Mouse (Mus musculus) stomach, postnatal 0 days (tissue): Measurements from ENCODE around the gene Cd96. TPM values are rescaled to one million over a fixed set of nuclear protein-coding genes. Genes with fewer than 3 reads are reported as not detected.

ENCODE experiments used
- ATAC-seq: fragments of 200-750 bp; cut with Nextera tagmentation; 2 replicates; pipeline ENCODE4 v1.8.0; 2017; ENCODE audit not compliant: low FRiP score, low TSS enrichment
- DNase-seq: peaks from one replicate; pipeline ENCODE4 v3.0.0-alpha.2; 2016; ENCODE audit warnings: low spot score
- H3K27ac ChIP-seq: fragments of 300-500 bp; sonication (generic); replicated peaks from 2 replicates; pipeline ENCODE4 v1.5.1; 2014; ENCODE audit warnings: mild to moderate bottlenecking, control low read depth
- H3K27me3 ChIP-seq: fragments of 300-500 bp; sonication (generic); 2 replicates; pipeline ENCODE4 v1.6.1; 2014; ENCODE audit warnings: low read length; ENCODE audit not compliant: control insufficient read depth, insufficient read depth
- H3K36me3 ChIP-seq: fragments of 300-500 bp; sonication (generic); 2 replicates; pipeline ENCODE4 v1.6.1; 2014; ENCODE audit warnings: low read length, mixed read lengths; ENCODE audit not compliant: control insufficient read depth, insufficient read depth
- H3K4me1 ChIP-seq: fragments of 300-500 bp; sonication (generic); replicated peaks from 2 replicates; pipeline ENCODE4 v1.6.1; 2014; ENCODE audit warnings: antibody characterized with exemption; ENCODE audit not compliant: control insufficient read depth, insufficient read depth
- H3K4me2 ChIP-seq: fragments of 300-500 bp; sonication (generic); replicated peaks from 2 replicates; pipeline ENCODE4 v1.6.1; 2014; ENCODE audit warnings: low read depth, mild to moderate bottlenecking, control low read depth, moderate library complexity
- H3K4me3 ChIP-seq: fragments of 300-500 bp; sonication (generic); 2 replicates; pipeline ENCODE4 v1.5.1; 2014; ENCODE audit warnings: low read depth, low read length, control low read depth
- H3K9ac ChIP-seq: fragments of 300-500 bp; sonication (generic); 2 replicates; pipeline ENCODE4 v1.6.1; 2014; ENCODE audit warnings: mild to moderate bottlenecking, low read length, control low read depth, mixed read lengths
- H3K9me3 ChIP-seq: fragments of 300-500 bp; sonication (generic); 2 replicates; pipeline ENCODE4 v1.6.1; 2016; ENCODE audit warnings: low read length; ENCODE audit not compliant: control insufficient read depth
- CTCF ChIP-seq: IDR thresholded peaks from 2 replicates; pipeline ENCODE4 v1.5.1; 2016; ENCODE audit warnings: antibody characterized with exemption, low read depth, mild to moderate bottlenecking, moderate library complexity
- EP300 ChIP-seq: optimal IDR thresholded peaks from 2 replicates; pipeline ENCODE3; 2016; ENCODE audit warnings: antibody characterized with exemption
- WGBS: fragments of 180-500 bp; shearing (Covaris S2); extraction: QIAGEN DNeasy Blood & Tissue Kit; methylation state at CpG from one replicate; pipeline ENCODE4 v1.1.7; 2014; 5-methylcytosine and 5-hydroxymethylcytosine counted together
- polyA plus RNA-seq: library from polyadenylated mRNA; unstranded; fragments of >200 nt; fragmentation: Nextera tagmentation; extraction: Ambion mirVana; gene quantifications from 2 replicates; pipeline ENCODE4 v1.2.1, GENCODE M21; 2015

Gene Cd96
- polyA plus RNA-seq, 1 experiment from 2014 or later = 0.07 TPM

DNA sequence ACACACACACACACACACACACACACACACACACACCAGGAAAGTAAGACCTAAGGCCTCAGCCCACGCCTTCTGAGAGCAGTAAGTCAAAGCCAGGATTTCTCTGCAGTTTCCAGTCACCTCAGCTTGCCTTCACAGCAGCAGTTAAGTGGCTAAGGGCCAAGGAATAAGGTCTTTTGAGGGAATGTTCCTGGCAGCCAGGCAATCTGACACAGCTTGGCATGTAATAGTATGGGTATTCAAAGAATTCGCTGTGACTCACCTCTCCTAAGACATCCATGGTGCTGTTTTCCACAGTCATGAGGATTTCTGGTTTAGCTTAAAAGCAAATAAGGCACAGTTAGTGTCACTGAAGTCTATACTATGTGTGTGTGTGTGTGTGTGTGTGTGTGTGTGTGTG, 25.6 kb downstream of the Cd96 start:
- no peaks in the 10 kb centered on the region for H3K9me3 ChIP-seq
- TF ChIP-seq EP300 (no peak), CTCF (no peak)
- no peak overlapping the region for H3K27ac ChIP-seq
- ATAC-seq (peak; percentile 59; the same call in 1 of the 2 replicates), DNase-seq (peak; percentile 33)
- no peak overlapping the region for H3K9ac ChIP-seq
- no peaks in the 10 kb centered on the region for H3K4me1 ChIP-seq
- H3K36me3 ChIP-seq = no peaks in the 10 kb centered on the region
- H3K4me3 ChIP-seq = no peak overlapping the region
- 53% methylated on average over 2 of the region's 2 CpGs for WGBS
- H3K4me2 ChIP-seq = no peak overlapping the region
- no peaks in the 10 kb centered on the region for H3K27me3 ChIP-seq

DNA sequence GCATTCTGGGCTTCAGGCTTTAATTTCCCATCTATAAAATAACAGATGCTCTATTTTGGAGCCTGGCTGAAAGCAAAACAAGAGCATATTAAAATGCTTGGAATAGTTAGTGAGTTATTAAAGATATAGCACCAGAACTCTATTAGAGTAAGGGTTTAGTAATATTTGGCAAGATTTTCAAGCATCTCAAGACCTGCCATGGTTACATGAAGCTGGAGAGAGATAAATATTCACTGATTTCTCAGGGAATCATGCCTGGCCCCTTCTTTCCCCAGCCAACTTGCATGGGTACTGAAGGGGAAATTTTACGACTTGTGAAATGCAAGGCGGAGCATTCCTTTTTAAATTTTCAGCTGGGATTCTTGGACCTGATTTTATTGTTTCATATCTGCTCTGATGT, 27.1 kb downstream of the Cd96 start:
- Histone ChIP-seq H3K27me3 (no peaks in the 10 kb centered on the region), H3K9me3 (no peaks in the 10 kb centered on the region), H3K4me2 (no peak overlapping the region), H3K36me3 (no peaks in the 10 kb centered on the region), H3K9ac (no peak overlapping the region), H3K4me1 (no peaks in the 10 kb centered on the region), H3K27ac (no peak overlapping the region), H3K4me3 (no peak overlapping the region)
- ATAC-seq = no peak
- no peak for DNase-seq
- TF ChIP-seq CTCF = no peak
- TF ChIP-seq EP300 = no peak
- WGBS = 86% methylated on average over 2 of the region's 2 CpGs

DNA sequence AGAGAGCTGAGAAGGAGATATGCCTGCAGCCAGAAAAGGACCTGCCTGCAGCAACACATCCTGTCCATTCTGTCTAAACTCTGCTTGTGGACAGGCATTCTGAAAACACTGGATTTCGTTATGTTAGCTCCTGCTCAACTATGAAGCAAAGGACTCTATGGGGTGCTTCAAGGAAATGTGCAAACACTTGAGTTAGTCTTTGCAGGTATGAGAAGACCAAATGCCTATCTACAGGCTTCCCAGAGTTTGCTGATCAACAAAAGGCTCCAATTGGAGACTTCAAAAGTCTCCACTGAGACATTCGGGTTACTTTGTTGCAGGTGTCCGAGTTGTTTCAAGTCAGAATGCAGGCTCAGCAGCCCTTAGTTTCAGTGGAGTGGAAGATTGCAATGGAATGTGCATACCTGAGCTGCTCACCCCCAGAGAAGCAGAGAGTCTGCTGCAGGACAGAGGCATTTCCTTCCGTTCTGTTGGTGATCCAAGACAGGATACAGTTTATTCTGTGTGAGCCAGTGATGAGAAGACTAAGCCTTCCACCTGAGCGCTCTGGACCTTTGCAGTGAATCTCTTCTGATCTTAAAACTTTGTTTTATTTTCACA, 33.1 kb downstream of the Cd96 start:
- no peak overlapping the region for H3K4me3 ChIP-seq
- no peaks in the 10 kb centered on the region for H3K27me3 ChIP-seq
- ATAC-seq (no peak), DNase-seq (no peak)
- WGBS = 55% methylated on average over 5 of the region's 5 CpGs
- H3K4me2 ChIP-seq = no peak overlapping the region
- no peaks in the 10 kb centered on the region for H3K36me3 ChIP-seq
- no peak overlapping the region for H3K9ac ChIP-seq
- H3K9me3 ChIP-seq = no peaks in the 10 kb centered on the region
- TF ChIP-seq EP300 (no peak), CTCF (no peak)
- H3K4me1 ChIP-seq = no peaks in the 10 kb centered on the region
- H3K27ac ChIP-seq = no peak overlapping the region

DNA sequence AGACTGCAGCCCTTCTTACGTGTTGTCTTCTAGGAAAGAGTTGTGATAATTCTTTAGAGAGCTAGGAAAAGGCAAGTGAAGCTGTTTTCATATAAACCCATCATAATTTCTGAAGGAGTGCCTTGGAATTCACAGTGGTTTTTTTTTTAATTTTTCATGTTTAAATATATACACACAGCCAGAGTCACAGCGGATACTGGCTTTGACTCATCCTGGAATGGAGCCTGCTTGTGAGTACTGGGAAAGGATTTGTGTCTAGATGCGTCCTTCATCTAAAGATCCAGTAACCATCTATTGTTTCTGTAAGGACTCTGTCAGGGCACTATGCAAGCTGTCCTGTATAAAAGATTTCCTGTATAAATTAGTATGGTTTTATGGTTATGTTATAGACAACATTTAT, 52.1 kb downstream of the Cd96 start:
- H3K27me3 ChIP-seq = no peaks in the 10 kb centered on the region
- H3K9me3 ChIP-seq = no peaks in the 10 kb centered on the region
- DNase-seq (no peak), ATAC-seq (no peak)
- TF ChIP-seq CTCF (no peak), EP300 (no peak)
- no peak overlapping the region for H3K27ac ChIP-seq
- no peaks in the 10 kb centered on the region for H3K36me3 ChIP-seq
- H3K9ac ChIP-seq = no peak overlapping the region
- 55% methylated on average over 3 of the region's 3 CpGs for WGBS
- H3K4me1 ChIP-seq = no peaks in the 10 kb centered on the region
- H3K4me3 ChIP-seq = no peak overlapping the region
- no peak overlapping the region for H3K4me2 ChIP-seq

DNA sequence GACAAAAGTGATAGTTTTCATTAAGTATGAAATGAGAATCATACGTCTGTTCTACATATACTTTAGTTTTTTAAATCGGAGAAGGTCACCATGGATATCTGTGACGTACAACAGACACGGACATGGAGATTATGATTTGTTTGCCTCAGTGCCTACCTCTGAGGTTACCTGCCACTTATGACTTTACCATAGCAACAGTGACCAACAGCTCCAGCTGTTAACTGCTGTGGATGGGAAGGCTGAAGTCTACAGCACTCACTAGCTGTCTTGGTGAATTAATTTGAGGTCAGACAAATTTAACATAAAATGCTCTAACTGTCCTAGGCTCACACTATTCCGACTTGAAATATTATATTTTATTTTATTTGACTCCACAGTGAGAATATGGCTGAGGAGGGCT, 56.8 kb downstream of the Cd96 start:
- TF ChIP-seq EP300 (no peak), CTCF (no peak)
- ATAC-seq = no peak
- no peak overlapping the region for H3K4me3 ChIP-seq
- no peaks in the 10 kb centered on the region for H3K9me3 ChIP-seq
- H3K27ac ChIP-seq = no peak overlapping the region
- no peak overlapping the region for H3K4me2 ChIP-seq
- no peak overlapping the region for H3K9ac ChIP-seq
- WGBS = 81% methylated on average over 5 of the region's 5 CpGs
- H3K27me3 ChIP-seq = no peaks in the 10 kb centered on the region
- no peaks in the 10 kb centered on the region for H3K4me1 ChIP-seq
- no peak for DNase-seq
- no peaks in the 10 kb centered on the region for H3K36me3 ChIP-seq

DNA sequence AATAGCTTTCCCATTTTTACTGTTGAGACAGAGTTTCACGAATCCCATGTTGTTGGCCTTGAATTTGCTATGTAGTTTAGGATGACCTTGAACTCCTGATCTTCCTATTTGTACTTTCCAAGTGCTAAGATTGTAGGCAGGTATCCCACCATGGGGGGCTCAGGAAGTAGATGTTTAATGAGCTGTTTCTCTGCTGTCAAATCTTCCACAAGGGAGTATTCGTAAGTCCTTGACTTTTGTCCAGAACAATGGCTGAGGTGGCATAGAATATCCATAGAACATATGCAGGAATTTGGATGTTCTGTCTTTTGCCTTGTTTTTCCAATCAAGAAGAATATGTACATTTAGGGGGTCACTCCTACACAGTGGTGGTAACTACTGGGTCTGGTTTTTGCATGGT, 73.1 kb downstream of the Cd96 start:
- H3K4me2 ChIP-seq = no peak overlapping the region
- H3K9me3 ChIP-seq = no peaks in the 10 kb centered on the region
- no peak for DNase-seq
- 83% methylated on average over 2 of the region's 2 CpGs for WGBS
- no peak overlapping the region for H3K9ac ChIP-seq
- H3K27me3 ChIP-seq = no peaks in the 10 kb centered on the region
- no peaks in the 10 kb centered on the region for H3K36me3 ChIP-seq
- no peak overlapping the region for H3K4me3 ChIP-seq
- TF ChIP-seq CTCF (no peak), EP300 (no peak)
- H3K27ac ChIP-seq = no peak overlapping the region
- no peak for ATAC-seq
- no peaks in the 10 kb centered on the region for H3K4me1 ChIP-seq
